Mouse (Mus musculus) small intestine, adult 2 months (tissue): ENCODE data around the gene Selenon.

Experiments used
- CTCF ChIP-seq: fragments of 200-500 bp; IDR thresholded peaks from 2 replicates; pipeline ENCODE4 v1.5.1; 2012; ENCODE audit warnings: low read depth, mild to moderate bottlenecking, control low read depth, inconsistent platforms, low read length, moderate library complexity, mixed read lengths; ENCODE audit not compliant: insufficient replicate concordance, insufficient read length; ENCODE audit errors: extremely low read depth
- POLR2A ChIP-seq: fragments of 200-500 bp; IDR thresholded peaks from 2 replicates; pipeline ENCODE4 v1.6.1; 2012; ENCODE audit warnings: low read depth, mild to moderate bottlenecking, control low read depth, inconsistent platforms, low read length, moderate library complexity

GRCm38 (mm10) chr4:134586631-134587030, 34.7 kb upstream of the Selenon start:
- TF ChIP-seq CTCF = no peak
- TF ChIP-seq POLR2A = no peak
